Mouse (Mus musculus) megakaryocyte, embryonic 14.5 days (primary cell): ENCODE data around the gene Smoc1. TPM values are rescaled to one million over a fixed set of nuclear protein-coding genes. Genes with fewer than 3 reads are reported as not detected.
A peak's percentile ranks its signal among the peaks of the same experiment; 100 is the strongest.

Experiments
- H3K27me3 ChIP-seq: replicated peaks from 2 replicates; pipeline ENCODE3; 2012; ENCODE audit warnings: inconsistent platforms
- H3K36me3 ChIP-seq: replicated peaks from 2 replicates; pipeline ENCODE3; 2012; ENCODE audit warnings: low read length, inconsistent platforms, mixed read lengths
- H3K4me1 ChIP-seq: 2 replicates; pipeline ENCODE4 v1.6.1; 2012; ENCODE audit warnings: inconsistent platforms
- H3K4me3 ChIP-seq: replicated peaks from 2 replicates; pipeline ENCODE3; 2012; ENCODE audit warnings: moderate library complexity, mild to moderate bottlenecking, inconsistent platforms
- H3K9me3 ChIP-seq: 2 replicates; pipeline ENCODE4 v1.6.1; 2012; ENCODE audit warnings: inconsistent platforms
- FLI1 ChIP-seq: IDR thresholded peaks from 2 replicates; pipeline ENCODE4 v1.6.1; 2012; ENCODE audit warnings: low read length, inconsistent platforms, mixed read lengths
- GATA1 ChIP-seq: IDR thresholded peaks from 3 replicates; pipeline ENCODE4 v1.6.1; 2012; ENCODE audit warnings: mixed read lengths, low read length, inconsistent platforms, borderline replicate concordance
- polyA plus RNA-seq: library from polyadenylated mRNA; stranded (reverse); fragments of >175 nt; gene quantifications from 2 replicates; pipeline ENCODE4 v1.2.3, GENCODE M21; 2012; ENCODE audit warnings: low replicate concordance; ENCODE audit not compliant: insufficient read depth

The Smoc1 gene
- polyA plus RNA-seq, 1 experiment: 0.09 TPM

GRCm38 (mm10) chr12:80997652-80998051, 29.0 kb upstream of the Smoc1 start:
- Histone ChIP-seq H3K36me3 (no peaks in the 10 kb centered on the region), H3K4me1 (0 out of 2 replicates have a peak, but pooled peaks cover 3% of the 10 kb centered on the region), H3K9me3 (peaks cover 12% of the 10 kb centered on the region), H3K27me3 (peaks cover 37% of the 10 kb centered on the region), H3K4me3 (no peak overlapping the region)
- TF ChIP-seq FLI1 (no peak), GATA1 (no peak)

GRCm38 (mm10) chr12:80998528-80999221, 27.9 kb upstream of the Smoc1 start:
- no peak overlapping the region for H3K4me3 ChIP-seq
- TF ChIP-seq FLI1 (no peak), GATA1 (no peak)
- 0 out of 2 replicates have a peak, but pooled peaks cover 3% of the 10 kb centered on the region for H3K4me1 ChIP-seq
- H3K36me3 ChIP-seq: no peaks in the 10 kb centered on the region
- peaks cover 31% of the 10 kb centered on the region for H3K27me3 ChIP-seq
- peaks cover 12% of the 10 kb centered on the region for H3K9me3 ChIP-seq

- peaks cover 11% of the 10 kb centered on the region for H3K9me3 ChIP-seq
These were observed 25.7 kb upstream of the Smoc1 start for GRCm38 (mm10) chr12:81000924-81001323.

GRCm38 (mm10) chr12:81002841-81003635, 23.6 kb upstream of the Smoc1 start:
- no peaks in the 10 kb centered on the region for H3K36me3 ChIP-seq
- no peaks in the 10 kb centered on the region for H3K4me1 ChIP-seq
- H3K27me3 ChIP-seq: peaks cover 19% of the 10 kb centered on the region
- TF ChIP-seq FLI1 (no peak), GATA1 (no peak)
- H3K9me3 ChIP-seq: 0 out of 2 replicates have a peak, but pooled peaks cover 9% of the 10 kb centered on the region
- no peak overlapping the region for H3K4me3 ChIP-seq

More at GRCm38 (mm10) chr12:81000924-81001323, 25.7 kb upstream of the Smoc1 start:
- Histone ChIP-seq H3K4me1 (no peaks in the 10 kb centered on the region), H3K27me3 (peaks cover 24% of the 10 kb centered on the region), H3K4me3 (no peak overlapping the region), H3K36me3 (no peaks in the 10 kb centered on the region)
- TF ChIP-seq GATA1 (no peak), FLI1 (no peak)

- TF ChIP-seq FLI1 (no peak), GATA1 (no peak)
- Histone ChIP-seq H3K9me3 (0 out of 2 replicates have a peak, but pooled peaks cover 5% of the 10 kb centered on the region), H3K4me1 (peaks cover 5% of the 10 kb centered on the region), H3K4me3 (no peak overlapping the region), H3K27me3 (peaks cover 14% of the 10 kb centered on the region), H3K36me3 (no peaks in the 10 kb centered on the region)
These were observed 16.8 kb upstream of the Smoc1 start for GRCm38 (mm10) chr12:81009813-81010212.

GRCm38 (mm10) chr12:81011994-81012393, 14.6 kb upstream of the Smoc1 start:
- H3K4me1 ChIP-seq: peaks cover 5% of the 10 kb centered on the region
- peaks cover 10% of the 10 kb centered on the region for H3K27me3 ChIP-seq
- H3K9me3 ChIP-seq: no peaks in the 10 kb centered on the region
- no peaks in the 10 kb centered on the region for H3K36me3 ChIP-seq
- H3K4me3 ChIP-seq: no peak overlapping the region
- TF ChIP-seq FLI1: no peak
- no peak for TF ChIP-seq GATA1

- Histone ChIP-seq H3K9me3 (no peaks in the 10 kb centered on the region), H3K27me3 (peaks cover 10% of the 10 kb centered on the region), H3K36me3 (no peaks in the 10 kb centered on the region), H3K4me1 (peaks cover 4% of the 10 kb centered on the region), H3K4me3 (no peak overlapping the region)
- TF ChIP-seq GATA1 (no peak), FLI1 (no peak)
These were observed 13.1 kb upstream of the Smoc1 start for GRCm38 (mm10) chr12:81013496-81013895.

GRCm38 (mm10) chr12:81017624-81018023, 9.0 kb upstream of the Smoc1 start:
- TF ChIP-seq FLI1 (no peak), GATA1 (no peak)
- H3K4me1 ChIP-seq: no peaks in the 10 kb centered on the region
- H3K36me3 ChIP-seq: no peaks in the 10 kb centered on the region
- H3K4me3 ChIP-seq: no peak overlapping the region
- peaks cover 2% of the 10 kb centered on the region for H3K27me3 ChIP-seq
- no peaks in the 10 kb centered on the region for H3K9me3 ChIP-seq

- H3K4me3 ChIP-seq: peak overlapping the region; percentile 62
- H3K4me1 ChIP-seq: no peaks in the 10 kb centered on the region
- H3K36me3 ChIP-seq: no peaks in the 10 kb centered on the region
- H3K9me3 ChIP-seq: no peaks in the 10 kb centered on the region
- peaks cover under 1% of the 10 kb centered on the region for H3K27me3 ChIP-seq
- no peak for TF ChIP-seq GATA1
- TF ChIP-seq FLI1: no peak
These were observed 7.9 kb upstream of the Smoc1 start for GRCm38 (mm10) chr12:81018516-81019279.
